Mouse (Mus musculus): ENCODE data around the gene Sema4g.

Gene Sema4g

DNA sequence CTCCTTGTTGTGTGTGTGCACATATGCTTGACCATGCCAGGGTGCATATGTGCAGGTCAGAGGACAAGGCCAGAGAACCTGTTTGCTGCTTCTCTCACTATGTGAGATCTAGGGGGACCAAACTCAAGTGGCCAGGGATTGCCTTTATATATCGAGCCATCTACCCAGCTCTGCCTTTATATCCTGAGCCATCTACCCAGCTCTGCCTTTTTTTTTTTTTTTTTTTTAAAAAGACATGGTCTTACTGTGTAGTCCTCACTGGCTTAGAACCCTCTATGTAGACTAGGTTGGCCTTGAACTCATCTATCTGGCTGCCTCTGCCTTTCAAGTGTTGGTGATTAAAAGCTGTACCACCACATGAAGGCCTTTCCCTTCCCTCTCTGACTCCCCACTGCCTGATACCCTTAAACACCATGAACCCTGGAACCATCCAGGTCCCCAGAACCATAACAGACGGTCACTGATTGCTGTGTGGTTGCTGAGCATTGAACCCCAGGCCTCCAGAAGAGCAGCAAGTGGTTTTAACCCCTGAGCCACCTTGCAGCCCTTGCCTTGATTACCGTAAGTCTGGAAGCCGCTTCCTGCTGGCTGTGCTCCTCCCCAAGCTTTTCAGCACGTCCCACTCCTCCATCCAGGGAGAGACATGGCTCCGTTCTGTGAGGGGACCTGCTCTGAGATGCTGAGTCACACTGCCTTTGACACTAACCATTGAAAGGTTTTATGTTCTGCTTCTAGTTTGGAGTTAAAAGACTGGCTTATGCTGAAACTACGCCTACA, 15.0 kb downstream of the Sema4g start:
- no peak for DNase-seq (ENCODE audit: low spot score)

DNA sequence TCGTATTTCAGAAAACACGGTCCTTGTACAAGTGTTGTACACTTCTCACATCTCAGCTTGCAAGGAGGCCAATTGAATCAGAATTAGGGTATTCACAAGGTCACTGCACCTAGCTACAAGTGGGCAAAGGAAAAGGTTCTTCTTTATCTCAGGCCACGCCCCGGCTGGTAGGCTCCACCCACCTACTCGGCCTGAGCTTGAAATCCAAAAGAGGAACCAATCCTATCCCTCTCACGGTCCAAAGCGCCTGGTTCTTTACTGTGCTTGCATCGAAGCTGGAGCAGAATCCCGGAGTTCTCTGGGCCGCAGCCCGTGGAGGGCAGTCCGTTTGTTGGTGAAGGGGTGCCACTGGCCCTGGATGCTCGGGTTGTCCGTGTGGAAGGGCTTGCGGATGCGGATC, 16.5 kb downstream of the Sema4g start, which contains the start of gene Twnk:
Gene Twnk (plus strand): TSS at position 220 of the 400 bp plus-strand sequence.
- no peak for DNase-seq (ENCODE audit: low spot score)

DNA sequence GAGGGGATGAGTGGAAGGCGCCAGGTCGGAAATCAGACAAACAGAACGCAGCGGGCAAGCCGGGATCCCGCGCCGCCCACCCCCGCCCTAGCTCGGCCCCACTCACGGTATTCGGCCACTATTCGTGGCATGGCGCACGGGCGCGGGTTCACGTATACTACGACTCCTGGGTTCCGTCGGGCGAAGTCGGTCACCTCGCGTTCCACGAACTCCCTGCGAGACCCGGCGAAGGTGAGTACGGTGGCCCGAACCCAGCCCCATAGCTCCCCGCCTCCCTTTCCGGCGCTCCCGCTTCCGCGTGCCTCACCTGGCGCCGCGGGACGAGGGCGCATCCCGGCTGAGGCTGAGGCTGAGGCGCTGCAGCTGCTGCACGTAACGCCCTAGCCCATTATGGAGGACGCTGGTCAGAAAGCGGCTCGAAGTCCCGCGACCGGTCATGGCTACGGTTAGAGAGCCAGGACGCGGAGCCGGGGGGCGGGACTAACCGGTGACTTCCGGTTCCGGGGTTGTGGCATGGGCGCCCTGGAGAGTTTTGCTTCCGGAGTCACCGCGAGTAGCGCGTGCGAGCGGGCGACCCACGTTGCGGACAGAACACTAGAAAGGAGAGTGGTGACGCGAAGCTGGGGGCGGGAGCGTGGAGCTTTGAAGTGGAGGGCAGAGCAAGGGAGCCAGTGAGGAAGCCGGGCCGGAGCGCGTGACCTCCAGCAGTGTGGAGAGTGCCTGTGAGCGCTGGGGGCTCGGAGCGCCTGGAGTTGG, 17.2 kb downstream of the Sema4g start, which contains the start of gene Mrpl43:
Gene Mrpl43 (minus strand): TSS at position 486 of the 756 bp plus-strand sequence.
- peak; percentile 96 for DNase-seq (ENCODE audit: low spot score)

DNA sequence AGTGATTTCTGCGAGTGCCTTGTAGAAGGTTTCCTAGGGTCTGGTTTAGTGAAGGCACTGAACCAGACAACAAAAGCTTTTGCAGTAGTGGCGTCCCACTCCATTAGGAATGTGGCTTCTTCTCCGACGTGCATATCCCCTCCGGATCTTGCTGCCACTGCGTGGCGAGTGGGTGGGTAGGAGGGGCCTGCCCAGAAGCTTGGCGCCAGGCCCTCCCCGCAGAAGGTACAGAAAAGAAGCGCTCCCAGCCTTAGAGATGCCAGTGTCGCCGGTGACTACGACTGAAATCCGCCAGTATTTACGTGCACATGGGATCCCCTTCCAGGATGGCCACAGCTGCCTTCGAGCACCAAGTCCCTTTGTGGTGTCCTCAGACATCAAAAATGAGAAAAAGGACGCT, 18.1 kb downstream of the Sema4g start:
- DNase-seq (ENCODE audit: low spot score), result no peak

DNA sequence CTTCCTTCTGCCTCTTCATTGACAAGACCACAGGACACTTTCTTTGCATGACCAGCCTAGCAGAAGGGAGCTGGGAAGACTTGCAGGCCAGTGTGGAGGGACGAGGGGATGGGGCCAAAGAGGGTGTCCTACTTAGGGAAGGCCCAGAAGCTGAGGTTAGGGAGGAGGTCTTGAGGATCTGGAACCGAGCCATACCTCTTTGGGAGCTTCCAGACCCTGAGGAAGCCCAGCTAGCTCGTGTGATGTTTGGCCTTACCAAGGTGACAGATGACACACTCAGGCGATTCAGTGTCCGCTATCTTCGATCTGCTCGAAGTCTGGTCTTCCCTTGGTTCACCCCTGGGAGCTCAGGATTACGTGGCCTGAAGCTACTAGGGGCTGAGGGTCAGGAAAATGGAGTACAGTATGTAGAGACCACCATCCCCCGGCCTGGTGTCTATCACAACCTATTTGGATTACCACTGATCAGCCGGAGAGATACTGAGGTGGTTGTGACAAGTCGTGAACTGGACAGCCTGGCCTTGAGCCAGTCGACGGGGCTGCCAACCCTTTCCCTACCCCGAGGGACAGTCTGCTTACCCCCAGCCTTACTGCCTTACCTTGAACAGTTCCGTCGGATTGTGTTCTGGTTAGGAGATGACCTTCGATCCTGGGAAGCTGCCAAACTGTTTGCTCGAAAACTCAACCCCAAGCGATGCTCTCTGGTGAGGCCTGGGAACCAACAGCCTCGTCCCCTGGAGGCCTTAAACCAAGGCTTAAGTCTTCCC, 18.7 kb downstream of the Sema4g start:
- DNase-seq (ENCODE audit: low spot score), result no peak

DNA sequence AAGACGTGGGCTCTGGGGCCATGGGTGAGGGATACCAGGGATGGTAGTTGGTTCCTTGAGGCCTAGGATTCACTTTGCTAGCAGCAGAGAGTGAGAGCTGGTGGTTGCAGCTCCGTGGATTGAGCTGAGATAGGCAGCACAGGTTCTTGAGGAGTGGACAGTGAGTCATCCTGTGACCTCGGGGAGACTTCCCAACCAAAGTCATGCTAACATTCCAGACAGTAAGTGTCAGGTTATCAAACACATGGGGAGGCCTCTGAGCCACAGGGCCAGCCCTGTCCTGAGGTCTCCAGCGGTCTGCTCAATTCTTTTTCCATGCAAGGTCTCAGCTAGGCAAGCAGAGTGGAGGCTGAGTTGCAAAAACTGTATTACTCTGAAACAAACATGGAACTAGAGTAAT, 21.7 kb downstream of the Sema4g start:
- DNase-seq (ENCODE audit: low spot score), result no peak

DNA sequence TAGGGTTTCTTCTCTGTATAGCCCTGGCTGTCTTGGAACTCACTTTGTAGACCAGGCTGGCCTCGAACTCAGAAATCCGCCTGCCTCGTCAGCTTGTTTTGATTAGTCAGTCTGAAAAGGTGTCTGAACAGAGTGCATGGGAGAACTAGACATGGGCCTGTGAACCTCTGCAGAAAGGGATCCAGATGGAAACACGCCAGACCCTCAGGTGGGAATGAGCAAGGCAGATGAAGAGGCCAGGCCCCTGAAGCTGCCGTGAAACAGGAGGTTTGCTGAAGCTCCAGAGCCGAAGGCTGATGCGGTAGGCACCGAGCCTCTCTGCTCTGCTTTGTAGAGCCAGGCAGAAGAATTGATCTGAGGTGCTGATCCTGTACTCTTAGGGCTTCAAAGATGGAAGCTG, 23.3 kb downstream of the Sema4g start:
- DNase-seq (ENCODE audit: low spot score), result no peak

DNA sequence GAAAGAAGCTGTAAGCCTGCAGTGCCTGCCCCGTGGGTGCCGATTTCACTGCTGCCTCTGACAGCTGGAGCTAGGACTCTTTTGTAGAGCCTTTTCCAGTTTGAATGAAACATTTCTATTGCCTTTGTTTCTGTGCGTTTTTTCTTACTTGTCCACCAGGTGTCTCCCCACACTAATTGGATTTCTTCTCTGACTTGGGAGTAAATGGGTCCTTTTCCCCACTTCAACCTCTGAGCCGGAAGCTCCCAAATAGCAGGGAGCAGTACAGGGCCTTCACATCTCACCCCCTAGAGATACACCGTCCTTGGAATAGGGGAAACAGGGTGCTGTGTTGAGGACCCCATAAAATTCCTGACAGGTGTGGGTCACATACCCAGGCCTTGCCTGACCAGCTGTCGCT, 23.7 kb downstream of the Sema4g start:
- peak; percentile 73 for DNase-seq (ENCODE audit: low spot score)

DNA sequence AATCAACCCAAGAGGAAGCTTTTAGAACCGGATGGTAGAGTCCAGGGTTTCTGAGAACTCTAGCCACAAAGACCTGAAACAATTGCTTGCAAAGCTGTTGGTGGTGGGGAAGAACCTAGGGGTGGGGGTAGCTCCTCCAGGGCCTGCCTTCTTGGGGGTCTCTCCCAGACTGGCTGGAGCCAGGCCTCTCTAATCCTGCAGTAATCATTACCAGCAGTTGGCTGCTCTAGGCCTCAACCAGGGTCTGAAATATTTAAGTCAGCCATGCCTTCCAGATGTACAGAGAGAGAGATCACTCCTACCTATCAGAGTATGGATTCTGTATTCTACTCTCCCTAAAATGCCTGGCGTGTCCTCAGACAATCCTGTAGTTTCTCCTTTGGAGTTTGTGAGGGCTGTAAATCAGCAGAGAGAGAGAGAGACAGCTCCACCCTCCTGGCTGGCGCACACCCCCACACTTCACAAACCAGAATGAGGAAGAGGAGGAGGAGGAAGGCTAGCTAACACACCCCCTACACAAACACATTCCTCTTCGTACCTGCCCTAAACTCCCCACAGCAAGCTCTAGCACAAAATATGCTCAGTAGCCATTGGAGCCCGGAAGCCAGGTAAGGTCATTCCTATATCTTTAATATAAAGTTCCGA, 24.8 kb downstream of the Sema4g start:
- DNase-seq (ENCODE audit: low spot score), result no peak

DNA sequence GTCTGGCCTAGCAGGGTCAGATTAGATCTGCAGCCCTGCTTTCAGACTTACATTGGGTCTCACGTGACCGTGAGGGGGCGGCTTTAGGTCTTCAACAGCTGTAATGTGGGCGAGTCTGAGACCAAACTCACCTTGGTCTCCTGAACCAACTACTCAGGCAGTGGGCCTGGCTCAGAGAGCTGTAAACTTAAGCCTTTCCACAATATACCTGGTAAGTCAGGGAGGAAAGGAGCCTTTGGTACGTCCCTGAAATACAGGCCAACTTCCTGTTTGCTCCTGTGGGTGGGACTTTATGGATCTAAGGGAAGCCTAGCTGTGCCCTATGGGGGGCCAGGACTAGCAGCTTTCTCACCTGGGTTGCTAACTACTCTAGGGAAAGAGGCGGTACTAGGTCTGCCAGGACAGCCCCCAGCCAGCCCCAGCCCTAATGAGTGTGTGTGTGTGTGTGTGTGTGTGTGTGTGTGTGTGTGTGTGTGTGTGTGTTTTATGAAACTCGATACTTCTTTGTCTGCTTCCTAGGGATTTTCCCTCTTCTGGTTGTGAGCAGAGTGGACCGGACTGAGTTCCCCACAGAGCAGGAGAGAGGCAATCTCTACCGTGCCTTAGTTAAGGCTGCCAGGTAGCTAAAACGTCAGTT, 25.6 kb downstream of the Sema4g start, which contains the start of gene Lzts2:
Gene Lzts2 (plus strand): TSS at position 80 of the 637 bp plus-strand sequence.
- no peak for DNase-seq (ENCODE audit: low spot score)

DNA sequence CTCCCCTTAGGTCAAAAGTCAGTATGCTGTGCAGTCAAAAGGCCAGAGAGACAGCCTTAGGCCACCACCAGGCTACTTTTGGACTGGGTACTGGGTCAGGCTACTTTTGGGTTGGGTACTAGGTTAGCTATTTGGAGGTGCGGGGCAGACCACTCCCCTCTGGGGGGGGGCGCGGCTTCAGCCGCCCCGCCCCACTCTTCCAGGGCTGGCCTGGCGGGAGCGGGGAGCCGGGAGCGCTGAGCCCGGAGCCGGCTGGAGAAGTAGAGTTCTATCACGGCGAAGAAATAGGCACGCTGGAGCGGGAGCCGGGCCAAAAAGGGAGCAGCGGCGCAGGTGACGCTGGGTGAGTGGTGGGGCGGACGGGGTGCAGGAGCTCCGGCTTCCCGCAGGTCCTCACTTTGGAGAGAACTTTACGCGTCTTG, 26.1 kb downstream of the Sema4g start:
- peak; percentile 54 for DNase-seq (ENCODE audit: low spot score)

DNA sequence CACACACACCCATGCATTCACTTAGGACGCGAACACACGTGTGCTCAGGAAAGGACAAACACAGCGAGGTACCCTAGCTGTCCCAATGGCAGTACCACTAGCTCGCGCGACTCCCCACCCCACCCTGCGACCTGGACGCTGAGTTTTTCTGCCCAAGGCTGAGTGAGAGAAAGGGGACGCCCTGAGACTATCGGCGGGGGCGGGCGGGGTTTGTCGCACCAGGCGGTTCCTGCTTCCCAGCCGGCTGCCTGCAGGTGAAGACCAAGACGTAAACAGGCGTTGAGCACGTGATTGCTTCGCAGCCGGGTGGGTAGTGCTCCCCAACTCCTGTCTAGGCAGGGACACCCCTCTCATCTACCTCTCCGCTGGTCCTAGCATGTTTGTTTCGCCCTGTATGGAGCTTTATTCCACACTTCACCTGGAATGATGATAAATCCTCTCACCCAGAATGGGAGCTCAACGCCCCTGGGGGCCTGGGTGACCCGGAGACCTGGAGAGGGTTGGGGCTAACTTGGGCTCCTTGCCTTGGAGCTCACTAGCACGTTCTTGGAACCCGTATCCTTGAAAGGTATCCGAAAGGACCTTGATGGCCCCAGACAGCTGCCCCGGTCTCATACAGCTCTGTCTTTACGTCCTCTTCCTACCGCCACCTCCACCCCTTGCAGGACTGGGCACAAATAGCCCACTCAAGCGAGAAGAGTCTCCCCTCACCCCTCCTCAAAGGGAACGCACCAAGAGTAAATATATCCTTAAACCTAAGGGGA, 26.8 kb downstream of the Sema4g start:
- DNase-seq (ENCODE audit: low spot score), result peak; percentile 38

DNA sequence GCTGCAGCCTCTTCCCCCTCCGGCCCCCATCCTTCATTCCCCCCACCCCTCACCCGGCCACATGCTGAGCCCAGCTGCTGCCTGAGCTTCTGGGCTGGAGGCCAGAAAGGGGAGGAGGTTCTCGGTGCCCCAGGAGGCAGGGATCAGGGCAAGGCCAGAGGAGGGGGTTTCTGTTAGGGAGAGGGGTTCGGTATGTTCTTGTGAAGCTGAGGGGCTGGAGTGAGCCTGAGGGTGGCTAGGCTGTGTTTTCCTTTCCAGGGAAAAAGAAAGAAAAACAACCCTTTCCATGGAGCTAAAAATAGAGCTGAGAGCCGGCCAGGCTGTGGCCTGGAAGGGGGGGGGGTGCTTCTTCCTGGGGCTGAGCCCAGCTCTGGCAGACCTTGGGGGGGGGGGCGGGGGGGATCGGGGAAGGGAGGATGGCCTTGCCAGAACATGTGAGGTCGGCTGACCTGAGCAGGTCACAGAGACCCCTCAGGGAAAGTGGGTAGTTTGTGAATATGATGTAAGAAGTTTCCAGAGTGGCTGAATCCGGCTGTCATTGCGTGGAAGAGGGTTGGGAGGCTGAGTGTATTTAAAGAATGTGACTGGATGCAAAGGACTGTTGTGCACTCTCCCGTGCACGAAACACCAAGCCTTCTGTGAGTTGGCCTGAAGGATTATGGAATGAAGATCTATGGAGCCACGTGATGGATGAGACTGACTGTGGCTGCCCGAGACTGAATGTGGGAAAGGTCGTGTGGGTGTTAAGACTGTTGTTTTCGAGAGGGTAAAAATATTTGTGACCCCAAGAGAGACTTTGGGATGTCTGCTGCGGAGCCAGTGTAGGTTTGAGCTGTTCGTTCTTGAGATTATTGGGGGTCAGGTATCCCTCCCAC, 27.7 kb downstream of the Sema4g start:
- peak; percentile 75 for DNase-seq (ENCODE audit: low spot score)

DNA sequence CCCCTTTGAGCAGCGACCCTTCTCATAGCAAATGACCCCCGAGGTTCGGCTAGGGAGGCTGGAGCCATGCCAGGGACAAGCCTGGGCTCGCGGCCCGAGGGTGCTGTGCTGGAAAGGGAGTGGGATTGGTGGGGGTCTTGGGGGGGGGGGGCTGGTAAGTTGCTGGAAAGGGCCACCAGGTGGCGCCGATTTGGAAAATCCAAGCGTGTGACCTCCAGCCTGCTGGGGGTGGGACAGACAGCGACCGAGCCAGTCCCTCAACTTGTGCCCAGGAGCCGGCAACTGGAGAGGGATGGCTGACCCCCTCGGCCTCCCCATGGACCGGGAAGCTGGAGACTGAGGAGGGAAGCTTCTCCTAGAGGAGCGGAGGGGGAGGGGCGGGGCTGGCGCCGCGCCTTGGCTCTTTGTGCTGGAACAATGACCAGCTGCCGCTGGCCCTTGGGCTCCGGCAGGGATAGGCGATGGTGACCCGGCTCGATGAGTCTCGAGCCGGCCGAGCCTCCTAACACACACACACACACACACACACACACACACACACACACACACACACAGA, 28.4 kb downstream of the Sema4g start:
- peak; percentile 84 for DNase-seq (ENCODE audit: low spot score)

DNA sequence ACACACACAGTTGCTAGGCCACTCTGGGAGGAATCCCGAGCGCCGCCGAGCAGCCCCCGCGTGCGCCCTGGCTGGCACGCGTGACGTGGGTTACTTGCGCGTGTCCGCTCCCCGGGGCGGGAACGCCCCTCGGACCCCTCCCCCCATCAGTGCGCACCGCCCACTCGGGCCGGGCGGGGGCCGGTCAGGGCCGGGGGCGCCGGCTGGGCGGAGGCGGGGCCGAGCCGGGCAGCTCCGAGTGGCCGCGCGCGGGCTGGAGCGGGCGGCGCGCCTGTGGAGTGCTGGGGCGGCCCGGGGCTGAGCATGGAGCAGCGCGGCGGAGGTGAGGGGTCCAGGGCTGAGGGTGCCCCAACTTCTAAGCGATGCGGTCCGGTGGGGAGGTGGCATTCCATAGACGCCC, 29.0 kb downstream of the Sema4g start:
- DNase-seq (ENCODE audit: low spot score), result peak; percentile 84

DNA sequence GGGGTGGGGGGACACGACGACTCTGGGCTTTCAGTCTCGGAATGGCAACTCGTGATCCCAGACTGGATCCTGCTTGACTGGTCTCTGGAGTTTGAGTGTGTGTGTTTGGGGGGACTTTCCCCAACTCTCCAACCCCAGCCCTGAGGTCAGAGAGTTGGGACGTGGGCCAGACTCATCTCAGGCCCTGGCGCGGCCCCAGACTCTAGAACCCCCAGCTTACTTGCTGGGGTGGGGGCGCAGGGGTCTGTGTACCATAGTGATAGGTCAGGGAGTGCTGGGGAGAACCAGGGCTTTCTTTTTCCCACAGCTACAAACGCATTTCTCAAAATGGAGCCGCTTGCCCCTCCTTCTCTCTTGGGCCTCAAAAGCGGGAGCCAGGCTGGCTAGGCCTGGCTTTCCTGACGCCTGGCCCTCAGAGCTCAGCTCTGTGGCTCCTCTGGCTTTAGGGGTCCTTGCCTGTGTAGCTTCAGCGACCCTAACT, 29.5 kb downstream of the Sema4g start:
- peak; percentile 41 for DNase-seq (ENCODE audit: low spot score)

DNA sequence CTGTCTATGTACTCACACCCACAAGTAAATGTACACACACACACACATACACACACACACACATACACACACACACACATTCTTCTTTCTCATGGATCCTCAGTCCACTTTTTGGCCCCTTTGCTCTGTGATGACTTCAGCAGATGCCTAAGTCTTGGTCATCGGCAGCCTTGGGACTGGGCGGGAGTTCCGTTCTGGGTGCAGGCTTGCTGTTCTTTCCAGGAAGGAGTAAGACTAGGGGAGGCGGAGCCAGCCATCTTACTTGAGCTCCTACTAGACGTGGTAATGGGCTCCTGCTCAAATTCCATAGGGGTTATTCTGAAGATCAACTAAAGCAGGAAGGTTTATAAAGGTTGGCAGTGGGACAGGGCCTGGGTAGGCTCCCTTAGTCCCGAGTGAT, 31.4 kb downstream of the Sema4g start:
- DNase-seq (ENCODE audit: low spot score), result no peak

DNA sequence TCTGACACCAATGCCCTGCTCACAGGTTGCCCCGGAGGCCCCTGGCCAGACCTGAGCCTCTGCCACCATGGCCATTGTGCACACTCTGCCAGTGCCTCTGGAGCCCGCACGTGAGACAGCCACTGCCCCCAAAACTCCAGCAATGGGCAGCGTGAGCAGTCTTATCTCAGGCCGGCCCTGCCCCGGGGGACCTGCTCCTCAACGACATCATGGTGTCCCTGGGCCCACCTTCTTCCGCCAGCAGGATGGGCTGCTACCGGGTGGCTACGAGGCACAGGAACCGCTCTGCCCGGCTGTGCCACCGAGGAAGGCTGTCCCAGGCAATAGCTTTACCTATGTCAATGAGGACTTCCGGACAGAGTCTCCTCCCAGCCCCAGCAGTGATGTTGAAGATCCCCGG, 32.5 kb downstream of the Sema4g start:
- DNase-seq (ENCODE audit: low spot score), result no peak

DNA sequence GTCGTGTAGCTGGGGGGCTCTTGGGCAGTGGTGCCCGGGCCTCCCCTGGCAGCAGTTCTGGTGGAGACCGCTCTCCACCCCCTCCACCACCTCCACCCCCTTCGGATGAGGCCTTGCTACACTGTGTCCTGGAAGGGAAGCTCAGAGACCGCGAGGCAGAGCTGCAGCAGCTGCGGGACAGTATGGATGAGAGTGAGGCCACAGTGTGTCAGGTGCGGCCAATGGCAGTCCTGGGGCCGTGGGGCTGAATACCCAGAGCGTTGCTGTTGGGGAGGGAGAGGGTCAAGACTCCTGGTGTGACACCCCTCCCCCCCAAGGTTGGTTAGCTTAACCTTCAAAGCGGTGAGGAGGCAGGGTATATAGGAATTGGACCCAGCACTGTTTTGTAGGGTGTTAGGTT, 35.1 kb downstream of the Sema4g start:
- DNase-seq (ENCODE audit: low spot score), result no peak
